Mouse (Mus musculus) G1E (cell line): Measurements from ENCODE around the gene Six3. TPM values are rescaled to one million over a fixed set of nuclear protein-coding genes. Genes with fewer than 3 reads are reported as not detected.

Source experiments
- ATAC-seq: 2 replicates; pipeline ENCODE4 v1.8.0; 2016; ENCODE audit warnings: mild to moderate bottlenecking; ENCODE audit not compliant: insufficient number of reproducible peaks, poor library complexity, low FRiP score, severe bottlenecking; ENCODE audit errors: extremely low read depth
- DNase-seq: peaks from one replicate; pipeline ENCODE4 v3.0.0; 2012; ENCODE audit warnings: low spot score
- H3K27me3 ChIP-seq: 2 replicates; pipeline ENCODE4 v1.6.1; 2012; ENCODE audit warnings: mild to moderate bottlenecking, low read length, inconsistent platforms; ENCODE audit not compliant: insufficient read depth
- H3K36me3 ChIP-seq: replicated peaks from 2 replicates; pipeline ENCODE3; 2012; ENCODE audit warnings: mild to moderate bottlenecking, inconsistent platforms
- H3K4me1 ChIP-seq: 2 replicates; pipeline ENCODE4 v1.6.1; 2012; ENCODE audit warnings: low read depth, low read length, inconsistent platforms, mixed read lengths; ENCODE audit not compliant: insufficient read depth
- H3K4me3 ChIP-seq: 2 replicates; pipeline ENCODE4 v1.5.1; 2012; ENCODE audit warnings: low read depth, mild to moderate bottlenecking, inconsistent platforms, low read length, moderate library complexity, mixed read lengths
- H3K9me3 ChIP-seq: replicated peaks from 2 replicates; pipeline ENCODE4 v1.6.1; 2012; ENCODE audit warnings: inconsistent platforms
- CTCF ChIP-seq: IDR thresholded peaks from 2 replicates; pipeline ENCODE4 v1.5.1; 2012; ENCODE audit warnings: low read depth, low read length, inconsistent platforms, mixed read lengths
- GATA1 ChIP-seq: IDR thresholded peaks from 2 replicates; pipeline ENCODE4 v1.6.1; 2012; ENCODE audit warnings: borderline replicate concordance, low read length, inconsistent platforms, mixed read lengths
- GATA2 ChIP-seq: IDR thresholded peaks from 2 replicates; pipeline ENCODE4 v1.6.1; 2012; ENCODE audit warnings: low read depth, low read length, inconsistent platforms, borderline replicate concordance
- POLR2AphosphoS5 ChIP-seq: IDR thresholded peaks from 2 replicates; pipeline ENCODE4 v1.6.1; 2012; ENCODE audit warnings: low read depth, low read length, inconsistent platforms; ENCODE audit not compliant: insufficient replicate concordance
- TAL1 ChIP-seq: conservative IDR thresholded peaks from 2 replicates; pipeline ENCODE4 v1.6.1; 2012; ENCODE audit warnings: low read depth, low read length, inconsistent platforms, mixed read lengths
- polyA plus RNA-seq: library from polyadenylated mRNA; stranded (reverse); fragments of >175 nt; gene quantifications from 2 replicates; pipeline ENCODE4 v1.2.3, GENCODE M21; 2012
- total RNA-seq, 2 experiments: library from RNA; stranded (forward) in 1 of 2; stranded (reverse) in 1 of 2; fragments of 200-1000 nt in 1 of 2; fragments of >200 nt in 1 of 2; fragmentation: Nextera tagmentation in 1 of 2; gene quantifications; 2 replicates each; pipeline ENCODE4 v1.2.3; 2014 to 2017

Six3 gene
- total and polyA plus RNA-seq, 3 experiments: 0.05 TPM; not detected in 2

GRCm38 (mm10) chr17:85610393-85611115, 2.9 kb upstream of the Six3 start:
- DNase-seq (no peak), ATAC-seq (no peak)
- Histone ChIP-seq H3K9me3 (no peaks in the 10 kb centered on the region), H3K4me3 (no peak overlapping the region), H3K4me1 (no peaks in the 10 kb centered on the region), H3K36me3 (no peaks in the 10 kb centered on the region), H3K27me3 (peaks cover 48% of the 10 kb centered on the region; the same call in 1 of the 2 replicates)
- TF ChIP-seq CTCF (no peak), GATA2 (no peak), POLR2AphosphoS5 (no peak), GATA1 (no peak), TAL1 (no peak)

GRCm38 (mm10) chr17:85611521-85612515, 1.6 kb upstream of the Six3 start:
- no peaks in the 10 kb centered on the region for H3K9me3 ChIP-seq
- TF ChIP-seq GATA2 (no peak), GATA1 (no peak), TAL1 (no peak), POLR2AphosphoS5 (no peak), CTCF (no peak)
- H3K4me1 ChIP-seq: no peaks in the 10 kb centered on the region
- ATAC-seq (no peak), DNase-seq (no peak)
- H3K4me3 ChIP-seq: no peak overlapping the region
- H3K36me3 ChIP-seq: no peaks in the 10 kb centered on the region
- peaks cover 58% of the 10 kb centered on the region; the same call in 1 of the 2 replicates for H3K27me3 ChIP-seq

GRCm38 (mm10) chr17:85612526-85613265, 712 bp upstream of the Six3 start:
- Histone ChIP-seq H3K36me3 (no peaks in the 10 kb centered on the region), H3K9me3 (no peaks in the 10 kb centered on the region), H3K27me3 (peaks cover 66% of the 10 kb centered on the region; the same call in 1 of the 2 replicates), H3K4me3 (no peak overlapping the region), H3K4me1 (no peaks in the 10 kb centered on the region)
- ATAC-seq (no peak), DNase-seq (no peak)
- TF ChIP-seq TAL1 (no peak), POLR2AphosphoS5 (no peak), GATA1 (no peak), CTCF (no peak), GATA2 (no peak)

GRCm38 (mm10) chr17:85614011-85614721, 758 bp downstream of the Six3 start:
- H3K9me3 ChIP-seq: no peaks in the 10 kb centered on the region; the same call in 1 of the 2 replicates
- ATAC-seq (no peak), DNase-seq (no peak)
- no peaks in the 10 kb centered on the region for H3K36me3 ChIP-seq
- TF ChIP-seq GATA1 (no peak), GATA2 (no peak), CTCF (no peak), TAL1 (no peak), POLR2AphosphoS5 (no peak)
- H3K4me1 ChIP-seq: no peaks in the 10 kb centered on the region
- no peak overlapping the region for H3K4me3 ChIP-seq
- peaks cover 70% of the 10 kb centered on the region; the same call in 1 of the 2 replicates for H3K27me3 ChIP-seq

GRCm38 (mm10) chr17:85614722-85615331, 1.4 kb downstream of the Six3 start:
- peaks cover 70% of the 10 kb centered on the region; the same call in 1 of the 2 replicates for H3K27me3 ChIP-seq
- no peak for TF ChIP-seq POLR2AphosphoS5
- DNase-seq (no peak), ATAC-seq (no peak)
- H3K36me3 ChIP-seq: no peaks in the 10 kb centered on the region
- no peaks in the 10 kb centered on the region for H3K4me1 ChIP-seq
- no peaks in the 10 kb centered on the region; the same call in 1 of the 2 replicates for H3K9me3 ChIP-seq
- no peak overlapping the region for H3K4me3 ChIP-seq
